Mouse (Mus musculus) CH12.LX (cell line): ENCODE measurements around the gene Iqch.

Source experiments
- CHD1 ChIP-seq: IDR thresholded peaks from 2 replicates; pipeline ENCODE4 v1.6.1; 2012; ENCODE audit warnings: low read depth, low read length, improper control_type of control experiment, inconsistent platforms
- CHD2 ChIP-seq: IDR thresholded peaks from 2 replicates; pipeline ENCODE4 v1.6.1; 2011; ENCODE audit warnings: low read length, improper control_type of control experiment
- CTCF ChIP-seq, 2 experiments: IDR thresholded peaks in 1 of 2; conservative IDR thresholded peaks in 1 of 2; 2 replicates each; pipeline ENCODE4 v1.5.1; 2011 to 2012; ENCODE audit warnings: low read depth in 2 of 2, low read length in 2 of 2, improper control_type of control experiment in 1 of 2, inconsistent platforms in 1 of 2, mild to moderate bottlenecking in 1 of 2, moderate library complexity in 1 of 2
- E2F4 ChIP-seq: IDR thresholded peaks from 2 replicates; pipeline ENCODE4 v1.6.1; 2011; ENCODE audit warnings: low read depth, low read length, improper control_type of control experiment; ENCODE audit not compliant: insufficient replicate concordance
- EP300 ChIP-seq: IDR thresholded peaks from 2 replicates; pipeline ENCODE4 v1.6.1; 2011; ENCODE audit warnings: low read length, improper control_type of control experiment
- PAX5 ChIP-seq: IDR thresholded peaks from 2 replicates; pipeline ENCODE4 v1.6.1; 2012; ENCODE audit warnings: low read length, inconsistent platforms, mixed read lengths
- POLR2A ChIP-seq: IDR thresholded peaks from 2 replicates; pipeline ENCODE4 v1.6.1; 2011; ENCODE audit warnings: low read depth, mild to moderate bottlenecking, improper control_type of control experiment, low read length
- POLR2AphosphoS2 ChIP-seq: IDR thresholded peaks from 2 replicates; pipeline ENCODE4 v1.6.1; 2011; ENCODE audit warnings: low read depth, low read length, improper control_type of control experiment
- TBP ChIP-seq: conservative IDR thresholded peaks from 2 replicates; pipeline ENCODE4 v1.6.1; 2011; ENCODE audit warnings: low read depth, low read length, improper control_type of control experiment
- UBTF ChIP-seq: IDR thresholded peaks from 2 replicates; pipeline ENCODE4 v1.6.1; 2012; ENCODE audit warnings: low read depth, mild to moderate bottlenecking, inconsistent platforms, low read length, improper control_type of control experiment, moderate library complexity
- ZNF384 ChIP-seq: IDR thresholded peaks from 2 replicates; pipeline ENCODE4 v1.6.1; 2012; ENCODE audit warnings: low read depth, low read length, improper control_type of control experiment, inconsistent platforms

GRCm38 (mm10) chr9:63608006-63608405 lies 5.7 kb upstream of the Iqch start:
- no peak for TF ChIP-seq EP300
- TF ChIP-seq POLR2AphosphoS2 = no peak
- TF ChIP-seq CTCF (conservative IDR thresholded peaks at IDR 0.05 in 1 of 2, IDR thresholded peaks at IDR 0.05 in 1 of 2; ENCODE audit: low read depth in 2 of 2, low read length in 2 of 2) = no peak
- no peak for TF ChIP-seq E2F4
- TF ChIP-seq POLR2A = no peak
- TF ChIP-seq UBTF = no peak
- no peak for TF ChIP-seq CHD1
- TF ChIP-seq TBP = no peak
- no peak for TF ChIP-seq ZNF384
- TF ChIP-seq CHD2 = no peak
- no peak for TF ChIP-seq PAX5
